Mouse (Mus musculus) liver, adult 2 months (tissue): ENCODE data around the gene Hspa1b. TPM values are rescaled to one million over a fixed set of nuclear protein-coding genes. Genes with fewer than 3 reads are reported as not detected.
A peak's percentile ranks its signal among the peaks of the same experiment; 100 is the strongest.
"Not testable (repeated sequence)": the region's sequence is repeated elsewhere in the genome, so short reads cannot be mapped to it uniquely, and the experiment has no call there.

Source experiments
- DNase-seq: peaks from one replicate; pipeline ENCODE4 v3.0.0-alpha.2; 2011; ENCODE audit warnings: low read depth, low spot score; ENCODE audit errors: extremely low read depth
- H3K27ac ChIP-seq: fragments of 200-500 bp; replicated peaks from 2 replicates; pipeline ENCODE4 v1.5.1; 2012; ENCODE audit warnings: low read depth, mild to moderate bottlenecking, control low read depth, inconsistent platforms, low read length; ENCODE audit not compliant: insufficient read depth
- H3K27me3 ChIP-seq: fragments of 200-500 bp; 2 replicates; pipeline ENCODE4 v1.6.1; 2012; ENCODE audit warnings: mild to moderate bottlenecking, moderate library complexity, low read length, inconsistent platforms; ENCODE audit not compliant: control insufficient read depth, insufficient read depth
- H3K36me3 ChIP-seq: fragments of 200-500 bp; 2 replicates; pipeline ENCODE4 v1.6.1; 2012; ENCODE audit warnings: low read length, inconsistent platforms; ENCODE audit not compliant: control insufficient read depth, insufficient read depth
- H3K4me1 ChIP-seq: fragments of 200-500 bp; 2 replicates; pipeline ENCODE4 v1.6.1; 2011; ENCODE audit warnings: low read length; ENCODE audit not compliant: control insufficient read depth, insufficient read depth
- H3K4me3 ChIP-seq: fragments of 200-500 bp; 2 replicates; pipeline ENCODE4 v1.5.1; 2011; ENCODE audit warnings: low read depth, mild to moderate bottlenecking, control low read depth, low read length, moderate library complexity; ENCODE audit not compliant: insufficient read depth
- H3K79me2 ChIP-seq: fragments of 200-500 bp; 2 replicates; pipeline ENCODE4 v1.6.1; 2012; ENCODE audit warnings: inconsistent platforms, mild to moderate bottlenecking, low read length, moderate library complexity; ENCODE audit not compliant: control insufficient read depth, insufficient read depth
- H3K9ac ChIP-seq: fragments of 200-500 bp; 2 replicates; pipeline ENCODE4 v1.6.1; 2012; ENCODE audit warnings: low read depth, mild to moderate bottlenecking, control low read depth, inconsistent platforms, low read length
- CTCF ChIP-seq: fragments of 200-500 bp; IDR thresholded peaks from 2 replicates; pipeline ENCODE4 v1.5.1; 2011; ENCODE audit warnings: low read depth, low read length, control low read depth
- POLR2A ChIP-seq: fragments of 200-500 bp; IDR thresholded peaks from 2 replicates; pipeline ENCODE4 v1.6.1; 2011; ENCODE audit warnings: low read length, control low read depth; ENCODE audit not compliant: insufficient read depth; ENCODE audit errors: extremely low read depth
- WGBS: fragments of 180-500 bp; shearing (Covaris S2); methylation state at CpG from one replicate; pipeline ENCODE4 v1.1.7; 2018; 5-methylcytosine and 5-hydroxymethylcytosine counted together
- polyA plus RNA-seq: library from polyadenylated mRNA; depleted of rRNA; stranded (reverse); fragments of >200 nt; gene quantifications from 2 replicates; pipeline ENCODE4 v1.2.3, GENCODE M21; 2012
- total RNA-seq: library from RNA; depleted of rRNA; stranded (reverse); fragments of >200 nt; gene quantifications from 2 replicates; pipeline ENCODE4 v1.2.3, GENCODE M21; 2014

Hspa1b gene
- total and polyA plus RNA-seq, 2 experiments = 3.6 to 10.0 TPM

DNA sequence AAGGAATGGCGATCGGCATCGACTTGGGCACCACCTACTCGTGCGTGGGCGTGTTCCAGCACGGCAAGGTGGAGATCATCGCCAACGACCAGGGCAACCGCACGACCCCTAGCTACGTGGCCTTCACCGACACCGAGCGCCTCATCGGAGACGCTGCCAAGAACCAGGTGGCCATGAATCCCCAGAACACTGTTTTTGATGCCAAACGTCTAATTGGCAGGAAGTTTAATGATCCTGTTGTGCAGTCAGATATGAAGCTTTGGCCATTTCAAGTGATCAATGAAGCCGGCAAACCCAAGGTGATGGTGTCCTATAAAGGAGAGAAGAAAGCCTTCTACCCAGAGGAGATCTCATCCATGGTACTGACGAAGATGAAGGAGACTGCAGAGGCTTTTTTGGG, 18.0 kb upstream of the Hspa1b start:
- no peak for TF ChIP-seq CTCF
- no peak for TF ChIP-seq POLR2A
- no peak overlapping the region for H3K27ac ChIP-seq
- H3K4me1 ChIP-seq = peaks cover 21% of the 10 kb centered on the region
- H3K9ac ChIP-seq = no peak overlapping the region
- no peaks in the 10 kb centered on the region for H3K79me2 ChIP-seq
- no peaks in the 10 kb centered on the region for H3K36me3 ChIP-seq
- peak; percentile 53 for DNase-seq
- H3K4me3 ChIP-seq = no peak overlapping the region
- 84% methylated on average over 20 of the region's 20 CpGs for WGBS
- no peaks in the 10 kb centered on the region for H3K27me3 ChIP-seq

DNA sequence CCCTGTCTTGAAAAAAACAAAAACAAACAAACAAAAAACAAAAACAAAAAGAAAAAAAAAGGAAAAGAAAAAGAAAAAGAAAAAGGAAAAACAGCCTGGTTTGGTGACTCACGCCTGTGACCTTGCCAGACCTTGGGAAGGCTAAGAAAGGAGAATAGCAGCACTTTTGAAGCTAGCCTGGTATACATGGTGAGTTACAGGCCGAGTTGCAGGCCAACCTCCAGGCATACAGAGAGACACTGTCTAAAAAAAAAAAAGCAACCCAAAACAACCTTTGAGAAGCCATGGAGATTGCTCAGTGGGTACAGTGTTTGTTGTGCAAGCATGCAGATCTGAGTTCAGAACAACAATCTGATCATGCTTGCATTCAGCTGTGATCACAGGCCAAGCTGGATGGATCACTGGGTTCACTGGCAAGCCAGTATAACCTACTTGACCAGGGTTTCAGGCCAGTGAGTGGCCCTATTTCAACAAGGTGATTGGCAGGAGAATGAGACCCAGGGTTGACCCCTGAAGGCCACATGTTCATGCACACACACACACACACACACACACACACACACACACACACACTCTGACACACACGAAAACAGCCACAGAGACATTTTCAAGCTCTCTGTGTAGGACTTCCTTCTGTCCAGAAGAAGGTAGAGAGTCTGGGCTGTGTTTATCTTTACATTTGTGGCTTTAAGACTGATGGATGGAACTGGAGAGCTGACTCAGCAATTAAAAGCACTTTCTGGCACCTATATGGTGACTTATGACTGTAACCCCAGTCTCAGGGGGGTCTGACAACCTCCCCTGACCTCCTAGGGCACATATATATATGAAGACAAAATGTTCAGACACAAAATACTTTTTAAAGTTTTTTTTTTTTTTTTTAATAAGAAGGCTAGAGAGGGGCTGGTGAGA, 16.8 kb upstream of the Hspa1b start:
- Histone ChIP-seq H3K27ac (peak overlapping the region; percentile 91), H3K9ac (no peak overlapping the region), H3K4me3 (no peak overlapping the region), H3K36me3 (no peaks in the 10 kb centered on the region), H3K27me3 (no peaks in the 10 kb centered on the region), H3K4me1 (peaks cover 19% of the 10 kb centered on the region), H3K79me2 (no peaks in the 10 kb centered on the region)
- WGBS = 34% methylated on average over 3 of the region's 3 CpGs
- no peak for TF ChIP-seq CTCF
- no peak for TF ChIP-seq POLR2A
- peak; percentile 96 for DNase-seq

DNA sequence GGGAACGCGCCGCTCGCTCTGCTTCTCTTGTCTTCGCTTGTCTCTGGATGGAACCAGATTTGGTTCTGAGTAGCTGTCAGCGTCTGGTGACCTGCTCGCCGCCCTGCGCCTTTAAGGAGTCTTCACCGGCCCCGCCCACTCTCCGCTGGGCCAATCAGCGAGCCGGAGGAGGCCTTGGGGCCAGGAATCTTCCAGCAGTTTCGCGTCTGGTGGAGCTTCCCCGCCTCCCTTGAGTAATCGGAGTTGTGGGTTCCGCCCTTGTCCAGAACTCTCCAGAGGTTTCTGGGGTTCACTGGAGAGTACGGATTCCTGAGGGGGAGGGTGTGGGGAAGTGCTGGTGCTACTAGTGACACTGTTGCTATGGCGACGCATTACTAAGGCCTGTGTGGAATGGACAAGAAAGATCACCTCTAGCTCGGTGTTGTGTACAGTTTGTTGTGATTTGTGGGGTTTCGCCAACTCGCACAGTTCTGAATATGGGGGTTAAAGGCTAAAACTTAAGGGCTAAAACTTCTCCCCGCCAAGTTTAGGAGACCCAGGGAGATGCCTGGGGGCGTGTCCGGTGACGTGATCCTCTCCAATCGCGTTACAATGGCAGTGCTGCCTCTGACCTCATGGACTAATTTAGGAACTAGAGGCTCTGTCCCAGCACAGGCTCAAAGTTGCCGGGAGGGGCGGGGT, 13.2 kb upstream of the Hspa1b start, which contains the start of the genes Hspa1a and Hspa1l:
Gene Hspa1a (minus strand): TSS at position 88 of the 681 bp plus-strand sequence.
Gene Hspa1l (plus strand): TSS at position 635 of the 681 bp plus-strand sequence.
- H3K4me1 ChIP-seq, H3K27me3 ChIP-seq, H3K36me3 ChIP-seq, H3K27ac ChIP-seq, H3K79me2 ChIP-seq: not testable (repeated sequence)
- 0 out of 2 replicates have a peak, but pooled peaks have one; percentile 30 for TF ChIP-seq POLR2A
- H3K4me3 ChIP-seq = peak within 1 kb of the TSS; percentile 47
- WGBS = 4% methylated on average over 33 of the region's 33 CpGs
- DNase-seq = peak; percentile 56
- peak within 1 kb of the TSS; percentile 49 for H3K9ac ChIP-seq

DNA sequence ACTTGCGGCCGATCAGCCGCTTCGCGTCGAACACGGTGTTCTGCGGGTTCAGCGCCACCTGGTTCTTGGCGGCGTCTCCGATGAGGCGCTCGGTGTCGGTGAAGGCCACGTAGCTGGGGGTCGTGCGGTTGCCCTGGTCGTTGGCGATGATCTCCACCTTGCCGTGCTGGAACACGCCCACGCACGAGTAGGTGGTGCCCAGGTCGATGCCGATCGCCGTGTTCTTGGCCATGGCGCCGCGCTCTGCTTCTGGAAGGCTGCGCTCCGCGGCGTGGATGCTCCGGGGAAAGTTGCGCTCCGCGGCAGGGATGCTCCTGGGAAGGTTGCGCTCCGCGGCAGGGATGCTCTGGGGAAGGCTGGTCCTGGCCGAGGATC, 12.6 kb upstream of the Hspa1b start:
- H3K27ac ChIP-seq, H3K79me2 ChIP-seq, DNase-seq, H3K36me3 ChIP-seq, H3K4me1 ChIP-seq, H3K27me3 ChIP-seq: not testable (repeated sequence)
- Histone ChIP-seq H3K9ac (peak overlapping the region; percentile 49; the same call in 1 of the 2 replicates), H3K4me3 (peak overlapping the region; percentile 47)
- 3% methylated on average over 22 of the region's 43 CpGs for WGBS

DNA sequence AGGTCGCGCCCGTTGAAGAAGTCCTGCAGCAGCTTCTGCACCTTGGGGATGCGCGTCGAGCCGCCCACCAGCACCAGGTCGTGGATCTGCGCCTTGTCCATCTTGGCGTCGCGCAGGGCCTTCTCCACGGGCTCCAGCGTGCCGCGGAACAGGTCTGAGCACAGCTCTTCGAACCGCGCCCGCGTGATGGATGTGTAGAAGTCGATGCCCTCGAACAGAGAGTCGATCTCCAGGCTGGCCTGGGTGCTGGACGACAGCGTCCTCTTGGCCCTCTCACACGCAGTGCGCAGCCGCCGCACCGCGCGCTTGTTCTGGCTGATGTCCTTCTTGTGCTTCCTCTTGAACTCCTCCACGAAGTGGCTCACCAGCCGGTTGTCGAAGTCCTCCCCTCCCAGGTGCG, 11.8 kb upstream of the Hspa1b start:
- H3K27me3 ChIP-seq = not testable (repeated sequence)
- 34% methylated on average over 24 of the region's 37 CpGs for WGBS

DNA sequence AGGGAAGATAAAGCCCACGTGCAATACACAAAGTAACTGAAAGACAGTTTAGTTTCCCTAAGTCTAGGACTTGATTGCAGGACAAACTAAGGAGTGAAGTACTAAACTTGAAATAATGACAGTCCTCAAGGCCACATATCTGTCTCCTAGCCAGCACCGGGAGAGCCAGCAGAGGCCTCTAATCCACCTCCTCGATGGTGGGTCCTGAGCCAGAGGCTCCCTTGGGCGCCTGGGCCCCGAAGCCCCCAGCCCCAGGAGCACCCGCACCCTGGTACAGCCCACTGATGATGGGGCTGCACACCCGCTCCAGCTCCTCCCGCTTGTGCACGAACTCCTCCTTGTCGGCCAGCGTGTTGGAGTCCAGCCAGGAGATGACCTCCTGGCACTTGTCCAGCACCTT, 10.8 kb upstream of the Hspa1b start, which contains the start of gene Gm20481:
Gene Gm20481 (plus strand): TSS at position 91 of the 400 bp plus-strand sequence.
- DNase-seq, H3K9ac ChIP-seq, H3K4me3 ChIP-seq, H3K79me2 ChIP-seq, H3K27me3 ChIP-seq, H3K4me1 ChIP-seq, H3K36me3 ChIP-seq, H3K27ac ChIP-seq: not testable (repeated sequence)
- 58% methylated on average over 8 of the region's 11 CpGs for whole genome bisulfite sequencing

More for the DNA sequence above, 11.8 kb upstream of the Hspa1b start:
- H3K4me1 ChIP-seq, H3K4me3 ChIP-seq, H3K36me3 ChIP-seq, H3K9ac ChIP-seq, H3K79me2 ChIP-seq, H3K27ac ChIP-seq, DNase-seq: not testable (repeated sequence)
